Mouse (Mus musculus) hindbrain, postnatal 0 days (tissue): ENCODE measurements at regions not wholly inside any gene's neighbourhood (a gene's known extent, or its start where the extent isn't known, plus 50 kb on each side); places are given as distances from the start of the nearest gene placed in this dataset.
A peak's percentile ranks its signal among the peaks of the same experiment; 100 is the strongest.

Experiments
- ATAC-seq: fragments of 200-750 bp; cut with Nextera tagmentation; 2 replicates; pipeline ENCODE4 v1.8.0; 2017; ENCODE audit warnings: mild to moderate bottlenecking, moderate TSS enrichment, moderate library complexity
- DNase-seq: peaks from one replicate; pipeline ENCODE4 v3.0.0-alpha.2; 2015; ENCODE audit warnings: low spot score
- H3K27ac ChIP-seq: fragments of 300-500 bp; sonication (generic); 2 replicates; pipeline ENCODE4 v1.5.1; 2014; ENCODE audit warnings: mild to moderate bottlenecking
- H3K27me3 ChIP-seq: fragments of 300-500 bp; sonication (generic); 2 replicates; pipeline ENCODE4 v1.6.1; 2014; ENCODE audit warnings: low read length, mixed read lengths; ENCODE audit not compliant: insufficient read depth
- H3K36me3 ChIP-seq: fragments of 300-500 bp; sonication (generic); 2 replicates; pipeline ENCODE4 v1.6.1; 2014; ENCODE audit warnings: low read length, mixed read lengths; ENCODE audit not compliant: insufficient read depth
- H3K4me1 ChIP-seq: fragments of 300-500 bp; sonication (generic); 2 replicates; pipeline ENCODE4 v1.6.1; 2014; ENCODE audit warnings: antibody characterized with exemption, low read length, mixed read lengths; ENCODE audit not compliant: insufficient read depth
- H3K4me2 ChIP-seq: fragments of 300-500 bp; sonication (generic); 2 replicates; pipeline ENCODE4 v1.6.1; 2014; ENCODE audit warnings: low read depth, mild to moderate bottlenecking, low read length, moderate library complexity, mixed read lengths
- H3K4me3 ChIP-seq: fragments of 300-500 bp; sonication (generic); 2 replicates; pipeline ENCODE4 v1.5.1; 2014; ENCODE audit warnings: low read length
- H3K9ac ChIP-seq: fragments of 300-500 bp; sonication (generic); replicated peaks from 2 replicates; pipeline ENCODE4 v1.6.1; 2014; ENCODE audit warnings: mild to moderate bottlenecking, low read length, moderate library complexity, mixed read lengths
- H3K9me3 ChIP-seq: fragments of 300-500 bp; sonication (generic); 2 replicates; pipeline ENCODE4 v1.6.1; 2016; ENCODE audit warnings: low read length, mixed read lengths
- CTCF ChIP-seq: IDR thresholded peaks from 2 replicates; pipeline ENCODE4 v1.5.1; 2016; ENCODE audit warnings: antibody characterized with exemption, control low read depth, low read depth
- WGBS: fragments of 180-500 bp; shearing (Covaris S2); extraction: QIAGEN DNeasy Blood & Tissue Kit; methylation state at CpG from one replicate; pipeline ENCODE4 v1.1.7; 2014; 5-methylcytosine and 5-hydroxymethylcytosine counted together

- Histone ChIP-seq H3K36me3 (no peaks in the 10 kb centered on the region), H3K4me2 (no peak overlapping the region), H3K4me3 (no peak overlapping the region), H3K27ac (no peak overlapping the region), H3K4me1 (no peaks in the 10 kb centered on the region), H3K27me3 (no peaks in the 10 kb centered on the region), H3K9ac (no peak overlapping the region), H3K9me3 (no peaks in the 10 kb centered on the region)
- DNase-seq (peak; percentile 47), ATAC-seq (no peak)
- peak; percentile 52 for TF ChIP-seq CTCF
- WGBS: 71% methylated on average over 3 of the region's 3 CpGs
Measured at GRCm38 (mm10) chr12:58638260-58638659, 369.2 kb upstream of the Clec14a start.

GRCm38 (mm10) chr12:58632529-58632928, 363.4 kb upstream of the Clec14a start:
- Histone ChIP-seq H3K9ac (no peak overlapping the region), H3K27me3 (no peaks in the 10 kb centered on the region), H3K9me3 (no peaks in the 10 kb centered on the region), H3K27ac (no peak overlapping the region), H3K4me3 (no peak overlapping the region), H3K4me2 (no peak overlapping the region), H3K36me3 (no peaks in the 10 kb centered on the region), H3K4me1 (no peaks in the 10 kb centered on the region)
- WGBS: 92% methylated on average over 3 of the region's 3 CpGs
- no peak for DNase-seq
- ATAC-seq: no peak
- no peak for TF ChIP-seq CTCF

GRCm38 (mm10) chr12:58628817-58629216, 359.7 kb upstream of the Clec14a start:
- H3K4me2 ChIP-seq: no peak overlapping the region
- H3K27ac ChIP-seq: no peak overlapping the region
- no peaks in the 10 kb centered on the region for H3K4me1 ChIP-seq
- no peak for DNase-seq
- H3K36me3 ChIP-seq: no peaks in the 10 kb centered on the region
- no peaks in the 10 kb centered on the region for H3K27me3 ChIP-seq
- WGBS: 61% methylated on average over 5 of the region's 5 CpGs
- TF ChIP-seq CTCF: no peak
- H3K9me3 ChIP-seq: no peaks in the 10 kb centered on the region
- no peak overlapping the region for H3K9ac ChIP-seq
- H3K4me3 ChIP-seq: no peak overlapping the region
- no peak for ATAC-seq

GRCm38 (mm10) chr12:58625144-58625543, 356.1 kb upstream of the Clec14a start:
- ATAC-seq (no peak), DNase-seq (no peak)
- Histone ChIP-seq H3K4me3 (no peak overlapping the region), H3K27me3 (no peaks in the 10 kb centered on the region), H3K36me3 (no peaks in the 10 kb centered on the region), H3K9ac (no peak overlapping the region), H3K4me2 (no peak overlapping the region), H3K27ac (no peak overlapping the region), H3K4me1 (no peaks in the 10 kb centered on the region), H3K9me3 (no peaks in the 10 kb centered on the region)
- TF ChIP-seq CTCF: no peak
- 69% methylated on average over 2 of the region's 2 CpGs for WGBS

- DNase-seq: no peak
- Histone ChIP-seq H3K4me3 (no peak overlapping the region), H3K27ac (no peak overlapping the region), H3K36me3 (no peaks in the 10 kb centered on the region), H3K4me2 (no peak overlapping the region), H3K9ac (no peak overlapping the region), H3K4me1 (no peaks in the 10 kb centered on the region), H3K9me3 (no peaks in the 10 kb centered on the region), H3K27me3 (no peaks in the 10 kb centered on the region)
- no peak for TF ChIP-seq CTCF
- ATAC-seq: no peak
- WGBS: 81% methylated on average over 7 of the region's 7 CpGs
Measured at GRCm38 (mm10) chr12:58619508-58620310, 350.6 kb upstream of the Clec14a start.

GRCm38 (mm10) chr12:58594781-58595180, 325.7 kb upstream of the Clec14a start:
- no peak for TF ChIP-seq CTCF
- Histone ChIP-seq H3K9ac (no peak overlapping the region), H3K4me2 (no peak overlapping the region), H3K9me3 (no peaks in the 10 kb centered on the region), H3K4me1 (0 out of 2 replicates have a peak, but pooled peaks cover 4% of the 10 kb centered on the region), H3K27me3 (no peaks in the 10 kb centered on the region), H3K4me3 (no peak overlapping the region), H3K36me3 (no peaks in the 10 kb centered on the region), H3K27ac (no peak overlapping the region)
- 76% methylated on average over 9 of the region's 9 CpGs for WGBS
- DNase-seq (no peak), ATAC-seq (no peak)

GRCm38 (mm10) chr12:58591480-58591829, 322.4 kb upstream of the Clec14a start:
- H3K27ac ChIP-seq: no peak overlapping the region
- no peak overlapping the region for H3K4me3 ChIP-seq
- H3K9me3 ChIP-seq: no peaks in the 10 kb centered on the region
- ATAC-seq (0 out of 2 replicates have a peak, but pooled peaks have one; percentile 29), DNase-seq (no peak)
- no peak for TF ChIP-seq CTCF
- H3K4me2 ChIP-seq: no peak overlapping the region
- no peaks in the 10 kb centered on the region for H3K27me3 ChIP-seq
- WGBS: 61% methylated on average over 3 of the region's 3 CpGs
- H3K4me1 ChIP-seq: 0 out of 2 replicates have a peak, but pooled peaks cover 4% of the 10 kb centered on the region
- H3K36me3 ChIP-seq: no peaks in the 10 kb centered on the region
- no peak overlapping the region for H3K9ac ChIP-seq
